Mouse (Mus musculus) kidney, adult 2 months (tissue): ENCODE results near the gene Gys1.
A peak's percentile ranks its signal among the peaks of the same experiment; 100 is the strongest.

Source experiments
- CTCF ChIP-seq: fragments of 200-500 bp; conservative IDR thresholded peaks from 2 replicates; pipeline ENCODE4 v1.5.1; 2011; ENCODE audit warnings: low read depth, mild to moderate bottlenecking, control low read depth, low read length, moderate library complexity, mixed read lengths; ENCODE audit not compliant: insufficient read depth, insufficient read length
- POLR2A ChIP-seq: fragments of 200-500 bp; IDR thresholded peaks from one replicate; pipeline ENCODE4 v1.6.1; 2011; ENCODE audit warnings: low read depth, low read length, control low read depth

- peak; percentile 46 for TF ChIP-seq POLR2A
- TF ChIP-seq CTCF: peak; percentile 81
These were observed at the start of gene Gys1 for GRCm38 (mm10) chr7:45434203-45435015.
